Mouse (Mus musculus) lung, adult 18-20 months (tissue): ENCODE data around the gene Ino80b.

Source experiments
- DNase-seq, 2 experiments: peaks; one replicate each; pipeline ENCODE4 v3.0.0; 2022; ENCODE audit warnings: mixed read lengths in 2 of 2

Gene Ino80b

GRCm38 (mm10) chr6:83116373-83117164, 8.7 kb downstream of the Ino80b start:
- DNase-seq = no peak

GRCm38 (mm10) chr6:83115682-83116372, 9.4 kb downstream of the Ino80b start:
- DNase-seq = no peak

GRCm38 (mm10) chr6:83115011-83115671, 10.1 kb downstream of the Ino80b start, which contains the start of gene Mogs:
Gene Mogs (plus strand): TSS chr6:83115496.
- DNase-seq = peak; percentile 94 to 96

- no peak for DNase-seq
Measured at GRCm38 (mm10) chr6:83111510-83112136, 13.6 kb downstream of the Ino80b start.

GRCm38 (mm10) chr6:83108762-83109668, 16.2 kb downstream of the Ino80b start, which contains the start of gene Mrpl53:
Gene Mrpl53 (plus strand): TSS chr6:83109040.
- peak; percentile 80 to 82 for DNase-seq

GRCm38 (mm10) chr6:83107566-83108400, 17.4 kb downstream of the Ino80b start:
- peak; percentile 71 to 79 for DNase-seq

- no peak for DNase-seq
Measured at GRCm38 (mm10) chr6:83104158-83104557, 21.1 kb downstream of the Ino80b start.

- DNase-seq = no peak
Measured at GRCm38 (mm10) chr6:83103130-83103650, 22.0 kb downstream of the Ino80b start.

- DNase-seq = peak; percentile 60 to 61
Measured at GRCm38 (mm10) chr6:83101688-83102556, 23.3 kb downstream of the Ino80b start.

GRCm38 (mm10) chr6:83101316-83101687, 23.9 kb downstream of the Ino80b start, which contains the start of the genes Ccdc142 and Gm42688:
Gene Ccdc142 (plus strand): TSS chr6:83101601.
Gene Gm42688 (plus strand): TSS chr6:83101617.
- DNase-seq = peak; percentile 94 to 95

- DNase-seq = no peak
Measured at GRCm38 (mm10) chr6:83098411-83098810, 26.8 kb downstream of the Ino80b start.

GRCm38 (mm10) chr6:83095968-83096367, 29.3 kb downstream of the Ino80b start:
- DNase-seq = no peak

- no peak for DNase-seq
Measured at GRCm38 (mm10) chr6:83092416-83093127, 32.7 kb downstream of the Ino80b start.

- no peak for DNase-seq
Measured at GRCm38 (mm10) chr6:83087926-83088260, 37.3 kb downstream of the Ino80b start.

GRCm38 (mm10) chr6:83087205-83087925, 37.9 kb downstream of the Ino80b start:
- no peak for DNase-seq

- DNase-seq = no peak
Measured at GRCm38 (mm10) chr6:83086121-83087035, 38.9 kb downstream of the Ino80b start, which contains the start of gene Lbx2. Gene Lbx2 (plus strand): TSS chr6:83086367.

GRCm38 (mm10) chr6:83084477-83084876, 40.8 kb downstream of the Ino80b start:
- DNase-seq = no peak
